Mouse (Mus musculus) ZHBTc4 (cell line): ENCODE results near the gene Iqschfp.

Experiments
- DNase-seq: peaks from one replicate; pipeline ENCODE4 v3.0.0-alpha.2; 2011; ENCODE audit warnings: low read depth, low spot score

The Iqschfp gene

GRCm38 (mm10) chr3:67954459-67955065 lies 62.5 kb downstream of the Iqschfp start:
- no peak for DNase-seq

DNA sequence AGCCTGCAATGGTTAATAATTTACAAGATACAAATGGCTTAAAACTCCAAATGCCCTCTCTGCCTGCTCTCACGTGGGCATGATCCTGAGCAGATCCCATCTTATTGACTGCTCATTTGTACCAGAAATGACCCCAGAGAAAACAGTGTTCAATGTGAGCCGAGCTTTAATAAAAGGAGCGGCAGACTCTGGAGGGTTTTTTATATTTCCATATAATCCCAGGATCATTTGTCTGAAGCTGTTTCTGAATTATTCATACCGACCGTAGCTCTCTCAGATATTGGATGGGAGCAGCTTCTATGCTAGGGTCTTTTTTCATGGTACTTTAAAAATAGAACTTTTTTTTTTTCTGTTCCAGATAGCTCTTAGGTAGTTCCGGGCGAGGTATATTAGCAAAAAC lies 67.6 kb downstream of the Iqschfp start:
- no peak for DNase-seq

GRCm38 (mm10) chr3:67960133-67960532 lies 68.1 kb downstream of the Iqschfp start:
- no peak for DNase-seq

DNA sequence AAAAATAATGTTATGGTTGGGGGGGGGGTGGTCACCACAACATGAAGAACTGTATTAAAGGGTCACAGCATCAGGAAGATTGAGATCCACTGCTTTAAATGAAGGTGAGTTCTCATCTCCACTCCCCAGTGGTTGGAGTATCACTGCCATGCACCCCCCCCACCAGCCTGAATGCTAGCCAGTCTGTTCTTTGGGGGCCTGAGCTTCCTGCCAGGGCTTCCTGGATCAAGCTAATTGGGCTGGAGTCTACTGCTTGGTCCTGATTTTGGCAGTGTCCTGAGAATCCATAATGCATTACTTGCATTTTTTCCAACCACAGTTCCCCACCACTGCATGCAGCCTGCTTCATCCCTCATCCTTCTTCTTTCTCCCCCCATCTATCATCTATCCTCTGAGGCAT lies 68.7 kb downstream of the Iqschfp start:
- DNase-seq = no peak

DNA sequence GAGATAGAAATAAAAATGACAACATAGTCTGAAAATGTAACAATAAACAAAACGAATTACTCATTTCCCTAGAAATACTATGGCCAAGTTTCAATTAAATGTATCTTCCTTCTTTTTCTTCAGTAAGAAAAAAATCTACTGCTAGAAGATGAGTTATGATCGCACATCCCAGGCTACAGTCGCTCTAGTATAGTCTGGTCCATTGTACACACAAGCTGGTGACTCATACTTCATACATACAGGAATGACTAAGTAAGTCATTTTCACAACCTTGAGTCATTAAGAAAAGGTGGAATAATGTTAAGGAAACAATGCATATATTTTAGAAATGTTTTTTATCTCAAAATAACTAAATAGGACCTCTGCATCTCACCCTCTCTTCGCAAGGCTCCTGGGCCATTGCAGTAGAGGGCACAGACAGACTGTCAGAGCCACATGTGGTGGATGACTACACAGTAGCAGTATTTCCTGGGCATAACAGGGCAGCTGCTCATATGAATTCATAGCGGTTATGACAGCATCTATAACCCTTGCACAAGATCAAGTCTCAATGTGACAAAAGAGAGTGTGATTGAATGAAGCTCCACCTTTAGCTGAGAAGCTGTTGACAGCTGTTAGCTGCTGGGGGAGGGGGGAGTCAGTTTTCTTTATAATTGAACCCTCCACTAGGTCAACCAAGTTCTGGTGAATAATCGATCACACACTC lies 70.1 kb downstream of the Iqschfp start:
- DNase-seq = no peak

DNA sequence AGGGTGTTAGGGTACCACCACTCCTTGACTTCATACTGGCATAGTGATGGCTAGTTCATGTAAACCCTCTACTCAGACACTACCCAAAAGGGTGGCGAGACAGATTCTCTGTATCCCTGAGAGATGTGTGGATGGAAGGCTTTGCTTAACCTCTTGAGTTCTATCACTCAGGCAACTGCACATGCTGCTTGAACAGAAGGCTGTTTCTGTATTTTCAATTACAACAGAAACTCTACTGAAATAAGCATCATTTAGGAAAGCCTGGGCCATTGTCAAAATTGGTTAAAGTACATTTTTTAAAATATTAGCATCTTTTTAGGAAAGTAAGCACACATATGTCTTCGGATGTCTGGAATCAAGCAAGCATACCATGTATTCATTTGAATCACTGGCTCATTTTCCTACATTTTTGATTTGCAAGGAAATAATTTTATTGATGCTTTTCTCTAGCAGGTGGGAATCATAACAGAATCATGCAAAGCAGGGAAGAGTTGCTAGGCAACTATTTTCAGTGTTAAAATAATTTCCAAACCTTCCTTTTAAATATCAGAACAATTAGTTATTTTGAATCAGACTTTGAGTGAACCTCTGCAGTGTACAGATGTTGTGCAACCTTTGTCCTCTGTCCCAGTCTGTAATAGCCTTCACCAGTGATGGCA lies 82.4 kb downstream of the Iqschfp start:
- no peak for DNase-seq

GRCm38 (mm10) chr3:67980006-67980405 lies 88.0 kb downstream of the Iqschfp start:
- DNase-seq = no peak

GRCm38 (mm10) chr3:67983329-67983728 lies 91.3 kb downstream of the Iqschfp start:
- no peak for DNase-seq

DNA sequence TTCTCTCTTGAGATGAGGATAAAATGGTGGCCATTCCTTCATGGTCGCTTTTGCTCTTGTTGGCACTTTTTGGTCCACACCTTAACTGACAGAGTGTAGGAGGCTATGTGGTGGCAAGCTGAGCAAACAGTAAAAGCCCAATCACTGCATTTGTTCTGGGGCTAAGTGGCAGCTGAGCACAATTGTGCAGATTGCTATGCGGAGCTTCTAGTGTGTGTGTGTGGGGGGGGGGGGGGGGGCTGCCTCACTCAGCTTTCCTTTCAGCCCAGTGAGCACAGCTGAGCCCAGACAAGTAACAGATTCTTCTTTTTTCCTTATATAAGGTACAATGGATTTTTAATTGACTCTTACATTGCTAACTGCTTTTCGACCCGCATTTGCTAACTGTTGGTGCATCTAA lies 110.4 kb downstream of the Iqschfp start:
- no peak for DNase-seq

- DNase-seq = no peak
These were observed 120.3 kb downstream of the Iqschfp start for GRCm38 (mm10) chr3:68012342-68012741.

DNA sequence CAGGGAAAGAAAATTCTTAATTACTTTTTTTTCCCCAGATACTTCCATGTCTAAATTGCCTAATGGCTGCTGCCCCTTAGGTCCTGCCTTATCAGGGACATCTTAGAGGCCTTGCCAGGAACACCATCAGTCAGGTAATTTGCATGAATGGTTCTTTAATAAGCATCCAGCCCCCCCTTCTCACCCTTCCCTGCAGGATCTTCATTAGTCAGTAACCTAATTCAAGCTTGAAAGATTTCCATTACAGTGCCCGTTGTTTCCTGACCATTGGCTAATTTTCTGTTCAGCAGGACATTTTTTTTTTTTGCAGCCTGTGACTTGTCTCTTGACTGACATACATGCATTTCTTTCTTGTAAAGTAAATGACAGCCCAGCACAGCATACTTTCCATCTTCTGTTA lies 123.8 kb downstream of the Iqschfp start:
- DNase-seq = no peak

DNA sequence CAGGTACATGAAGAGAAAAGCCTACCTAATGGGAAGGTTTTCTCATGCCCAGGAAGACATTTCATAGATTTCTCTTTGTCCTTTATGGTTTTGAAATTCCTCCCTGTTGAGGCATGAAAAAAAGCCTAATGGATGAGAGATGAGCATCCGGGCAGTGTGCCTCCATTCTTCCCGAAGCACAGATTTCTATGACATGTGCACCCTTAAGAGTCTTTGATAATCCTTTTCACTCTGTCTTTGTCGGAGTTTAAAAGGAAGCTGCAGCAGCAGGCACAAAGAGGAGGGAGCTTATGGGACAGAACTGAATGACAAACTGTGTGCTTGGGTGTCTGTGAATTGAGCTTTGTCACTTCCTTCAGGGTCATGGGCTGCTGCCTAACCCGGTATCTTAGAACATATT lies 127.4 kb downstream of the Iqschfp start:
- DNase-seq = no peak

GRCm38 (mm10) chr3:68036097-68036496 lies 144.1 kb downstream of the Iqschfp start:
- no peak for DNase-seq

DNA sequence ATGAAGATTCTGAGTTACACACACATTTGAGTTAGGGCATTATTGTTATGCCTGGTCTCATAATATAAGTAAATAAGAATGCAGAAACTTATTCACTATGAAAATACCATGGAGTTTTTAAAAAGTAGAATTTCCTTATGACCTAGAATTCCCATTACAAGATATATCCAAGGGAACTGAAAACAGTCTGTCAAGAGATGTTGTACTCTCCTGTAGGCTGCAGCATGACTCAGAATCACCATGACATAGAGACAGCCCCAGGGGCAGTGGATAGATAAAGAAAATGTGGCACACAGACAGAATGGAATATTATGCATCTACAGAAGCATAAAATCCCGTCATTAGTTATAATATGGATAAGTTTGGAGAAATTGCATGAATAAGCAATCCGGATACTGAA lies 150.9 kb downstream of the Iqschfp start:
- no peak for DNase-seq

- peak; percentile 61 for DNase-seq
These were observed 153.7 kb downstream of the Iqschfp start for GRCm38 (mm10) chr3:68045475-68046416.

- peak; percentile 58 for DNase-seq
These were observed 161.5 kb downstream of the Iqschfp start for GRCm38 (mm10) chr3:68053538-68053937.

- peak; percentile 17 for DNase-seq
These were observed 163.0 kb downstream of the Iqschfp start for GRCm38 (mm10) chr3:68055071-68055470.

DNA sequence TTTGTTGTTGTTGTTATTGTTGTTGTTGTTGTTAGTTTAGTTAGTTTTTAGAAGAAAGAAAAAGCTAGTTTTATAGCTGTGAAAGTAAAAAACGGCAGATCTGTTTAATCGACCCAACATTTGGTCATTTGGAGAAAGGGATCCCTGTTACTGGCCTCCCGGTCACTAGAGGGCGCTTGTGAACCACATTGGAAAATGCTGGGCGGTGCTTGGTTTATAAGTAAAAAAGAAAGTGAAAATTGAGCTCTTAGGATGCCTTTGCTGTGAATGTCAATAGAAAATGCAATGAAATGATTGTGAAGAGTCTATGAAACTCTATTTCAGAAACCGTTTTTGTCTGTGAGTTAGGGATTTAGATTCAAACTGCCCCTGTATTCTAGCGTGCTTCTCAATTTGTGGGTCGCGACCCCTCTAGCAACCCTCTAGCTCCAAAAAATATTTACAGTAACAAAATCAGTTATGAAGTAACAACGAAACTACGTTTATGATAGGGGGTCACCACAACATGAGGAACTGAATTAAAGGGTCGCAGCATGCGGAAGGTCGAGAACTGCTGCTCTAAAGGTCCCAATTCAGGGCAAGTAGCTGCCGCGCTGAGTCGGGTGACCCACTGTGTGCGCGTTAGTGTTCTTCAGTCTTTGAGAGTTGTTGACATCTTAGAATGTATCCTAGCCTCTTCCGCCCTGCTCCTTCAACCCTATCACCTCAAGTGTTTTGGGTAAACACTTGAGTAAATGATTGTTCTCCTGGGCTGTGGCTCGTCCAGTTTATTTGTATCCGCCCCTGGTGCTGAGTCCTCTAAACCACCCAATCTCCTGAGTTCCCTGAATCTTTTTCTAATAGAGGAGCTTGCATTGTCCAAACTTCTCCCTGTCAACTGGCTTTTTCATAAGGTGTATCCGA lies 164.6 kb downstream of the Iqschfp start:
- DNase-seq = peak; percentile 73

DNA sequence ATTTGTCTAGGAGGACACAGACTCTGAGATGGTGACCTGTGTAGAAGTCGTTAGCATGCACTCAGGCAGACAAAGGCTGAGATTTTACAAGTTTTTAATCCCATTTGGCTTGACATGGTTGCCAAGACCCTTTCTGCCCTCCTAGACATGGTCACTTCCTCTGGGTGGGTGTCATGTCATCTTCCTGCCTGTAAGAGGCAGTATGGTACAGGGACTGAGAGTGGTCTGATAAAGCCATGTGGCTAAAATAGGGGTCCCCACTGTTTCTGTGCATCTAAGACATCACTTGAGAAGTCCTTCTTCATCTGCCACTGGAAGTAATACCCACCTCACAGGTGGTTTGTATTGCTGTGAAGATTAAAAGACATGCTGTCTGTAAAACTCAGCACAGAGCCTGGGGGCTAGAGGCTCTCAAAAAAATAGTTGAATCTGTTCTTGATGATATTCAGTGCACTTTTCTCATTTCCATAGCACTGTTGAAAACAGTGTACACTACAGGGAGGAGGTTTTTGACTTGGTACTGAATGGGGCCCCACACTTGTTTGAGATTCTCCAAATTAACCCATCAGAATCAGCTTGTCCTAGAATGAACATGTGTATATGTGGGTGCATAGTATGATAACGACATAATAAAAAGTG lies 167.2 kb downstream of the Iqschfp start:
- peak; percentile 44 for DNase-seq

DNA sequence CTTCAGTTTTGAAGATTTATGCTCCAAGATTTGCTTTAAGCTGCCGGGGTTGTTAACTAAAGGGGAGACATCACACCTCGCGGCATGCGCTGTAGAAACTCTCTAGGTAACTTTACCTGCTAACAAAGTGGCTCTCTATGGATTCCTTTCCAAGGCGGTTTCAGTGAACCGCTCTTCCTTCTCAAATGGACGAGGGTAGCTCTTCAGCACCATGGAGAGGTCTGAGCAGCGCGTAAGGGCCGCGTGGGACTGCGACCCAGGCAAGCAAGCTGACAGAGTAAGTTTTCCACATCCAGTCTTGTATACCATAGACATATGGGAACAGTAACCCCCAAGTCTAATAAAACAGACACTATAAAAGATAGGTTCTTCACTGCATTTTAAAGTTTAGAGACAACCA lies 172.7 kb downstream of the Iqschfp start, which contains the start of gene Schip1:
Gene Schip1 (plus strand): TSS at position 72 of the 400 bp plus-strand sequence.
- DNase-seq = peak; percentile 71
